Mouse (Mus musculus): ENCODE data around the gene Arsb.
A peak's percentile ranks its signal among the peaks of the same experiment; 100 is the strongest.
"Not testable (repeated sequence)": the region's sequence is repeated elsewhere in the genome, so short reads cannot be mapped to it uniquely, and the experiment has no call there.

Gene Arsb

GRCm38 (mm10) chr13:93930561-93931340 is 159.3 kb downstream of the Arsb start:
- no peak for DNase-seq

- peak; percentile 64 to 65 for DNase-seq
Observed at GRCm38 (mm10) chr13:93936455-93936854, 165.0 kb downstream of the Arsb start.

- DNase-seq: no peak
Observed at GRCm38 (mm10) chr13:93938118-93938517, 166.7 kb downstream of the Arsb start.

- no peak for DNase-seq
Observed at GRCm38 (mm10) chr13:93939363-93940127, 168.1 kb downstream of the Arsb start.

GRCm38 (mm10) chr13:93940742-93941531 is 169.5 kb downstream of the Arsb start:
- no peak for DNase-seq

GRCm38 (mm10) chr13:93950996-93951395 is 179.6 kb downstream of the Arsb start:
- DNase-seq: no peak

- DNase-seq: no peak
Observed at GRCm38 (mm10) chr13:93951555-93951954, 180.1 kb downstream of the Arsb start.

- no peak for DNase-seq
Observed at GRCm38 (mm10) chr13:93952466-93952865, 181.0 kb downstream of the Arsb start.

GRCm38 (mm10) chr13:93957907-93958306 is 186.5 kb downstream of the Arsb start:
- no peak for DNase-seq

- DNase-seq: no peak
Observed at GRCm38 (mm10) chr13:93966271-93966670, 194.8 kb downstream of the Arsb start.

GRCm38 (mm10) chr13:93967138-93967537 is 195.7 kb downstream of the Arsb start:
- peak; percentile 9 to 12 for DNase-seq

GRCm38 (mm10) chr13:93970115-93970514 is 198.7 kb downstream of the Arsb start:
- DNase-seq: no peak

GRCm38 (mm10) chr13:93972423-93972822 is 201.0 kb downstream of the Arsb start:
- no peak for DNase-seq

- no peak for DNase-seq
Observed at GRCm38 (mm10) chr13:93975668-93976067, 204.2 kb downstream of the Arsb start.

- no peak for DNase-seq
Observed at GRCm38 (mm10) chr13:93976897-93977530, 205.6 kb downstream of the Arsb start.

- no peak for DNase-seq
Observed at GRCm38 (mm10) chr13:93978703-93979495, 207.5 kb downstream of the Arsb start.

- DNase-seq: no peak
Observed at GRCm38 (mm10) chr13:93979754-93980153, 208.3 kb downstream of the Arsb start.

GRCm38 (mm10) chr13:93984521-93984920 is 213.1 kb downstream of the Arsb start:
- DNase-seq: no peak

GRCm38 (mm10) chr13:93985181-93985580 is 213.8 kb downstream of the Arsb start:
- no peak for DNase-seq

- DNase-seq: not testable (repeated sequence)
Observed at GRCm38 (mm10) chr13:93985750-93986149, 214.3 kb downstream of the Arsb start.

- DNase-seq: no peak
Observed at GRCm38 (mm10) chr13:93987611-93988010, 216.2 kb downstream of the Arsb start.

- no peak for DNase-seq
Observed at GRCm38 (mm10) chr13:93989208-93989607, 217.8 kb downstream of the Arsb start.
